Mouse (Mus musculus): Measurements from ENCODE around the gene Atp5g1. TPM values are rescaled to one million over a fixed set of nuclear protein-coding genes. Genes with fewer than 3 reads are reported as not detected.
"Not testable (repeated sequence)": the region's sequence is repeated elsewhere in the genome, so short reads cannot be mapped to it uniquely, and the experiment has no call there.

Atp5g1 gene
- polyA plus RNA-seq, 1 experiment from 2014 or later: 535 TPM

DNA sequence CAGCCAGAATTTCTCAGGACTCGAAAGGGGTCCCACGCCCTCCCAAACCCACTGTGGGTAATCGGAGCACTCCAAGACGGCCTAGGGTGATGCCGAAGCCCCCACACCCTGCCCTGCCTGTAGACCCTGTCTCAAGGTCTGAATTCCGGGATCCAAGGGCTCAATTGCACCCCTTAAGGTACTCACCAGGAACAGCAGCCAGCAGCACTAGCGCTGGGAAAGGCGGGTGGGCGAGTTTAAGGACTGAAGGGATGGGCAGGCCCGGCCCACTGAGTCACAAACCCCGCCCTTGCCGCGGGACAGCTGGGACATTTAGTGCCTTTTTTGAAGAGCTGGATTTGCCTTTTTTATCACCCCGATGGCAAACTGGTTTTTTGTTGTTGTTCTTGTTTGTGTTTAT, 36.3 kb upstream of the Atp5g1 start, which contains the start of gene Calcoco2:
Calcoco2 (minus strand) TSS at position 214 of the 400 bp plus-strand sequence.
- H3K9ac ChIP-seq (ENCODE audit: low read length): no peak within 1 kb of the TSS
- ATAC-seq (ENCODE audit: insufficient number of reproducible peaks, low FRiP score, low TSS enrichment, low read depth): no peak
- 38% methylated on average over 14 of the region's 14 CpGs for WGBS

DNA sequence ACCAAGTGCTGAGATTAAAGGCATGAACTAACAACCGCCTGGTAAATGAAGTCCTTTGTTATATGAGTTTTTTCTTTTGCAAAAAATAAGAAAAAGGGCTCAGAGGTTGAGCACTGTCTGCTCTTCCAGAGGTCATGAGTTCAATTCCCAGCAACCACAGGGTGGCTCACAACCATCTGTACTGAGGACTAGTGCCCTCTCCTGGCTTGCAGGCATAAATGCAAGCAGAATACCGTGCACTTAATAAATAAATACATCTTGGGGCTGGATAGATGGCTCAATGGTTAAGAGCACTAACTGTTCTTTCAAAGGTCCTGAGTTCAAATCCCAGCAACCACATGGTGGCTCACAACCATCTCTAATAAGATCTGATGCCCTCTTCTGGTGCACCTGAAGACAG, 35.5 kb upstream of the Atp5g1 start:
- not testable (repeated sequence) for ATAC-seq (ENCODE audit: insufficient number of reproducible peaks, low FRiP score, low TSS enrichment, low read depth); H3K9me3 ChIP-seq (ENCODE audit: control insufficient read depth, low read length); H3K4me2 ChIP-seq (ENCODE audit: low read depth, severe bottlenecking); H3K27me3 ChIP-seq (ENCODE audit: control insufficient read depth, insufficient read depth, low read length); H3K36me3 ChIP-seq (ENCODE audit: control insufficient read depth, insufficient read depth, low read length); H3K27ac ChIP-seq (replicated peaks; ENCODE audit: low read depth, low read length); H3K4me1 ChIP-seq (ENCODE audit: control insufficient read depth, insufficient read depth, low read length); DNase-seq (ENCODE audit: low spot score); H3K4me3 ChIP-seq (ENCODE audit: low read depth, low read length); H3K9ac ChIP-seq (ENCODE audit: low read length)
- 60% methylated on average over 2 of the region's 2 CpGs for WGBS

More for the DNA sequence above, 36.3 kb upstream of the Atp5g1 start, which contains the start of gene Calcoco2:
- Histone ChIP-seq H3K27ac (replicated peaks; ENCODE audit: low read depth, low read length) (no peak within 1 kb of the TSS), H3K9me3 (ENCODE audit: control insufficient read depth, low read length) (no peaks in the 10 kb centered on the region), H3K36me3 (ENCODE audit: control insufficient read depth, insufficient read depth, low read length) (no peaks in the 10 kb centered on the region), H3K4me1 (ENCODE audit: control insufficient read depth, insufficient read depth, low read length) (no peaks in the 10 kb centered on the region), H3K27me3 (ENCODE audit: control insufficient read depth, insufficient read depth, low read length) (no peaks in the 10 kb centered on the region), H3K4me3 (ENCODE audit: low read depth, low read length) (no peak within 1 kb of the TSS), H3K4me2 (ENCODE audit: low read depth, severe bottlenecking) (no peak within 1 kb of the TSS)
- DNase-seq (ENCODE audit: low spot score): no peak

DNA sequence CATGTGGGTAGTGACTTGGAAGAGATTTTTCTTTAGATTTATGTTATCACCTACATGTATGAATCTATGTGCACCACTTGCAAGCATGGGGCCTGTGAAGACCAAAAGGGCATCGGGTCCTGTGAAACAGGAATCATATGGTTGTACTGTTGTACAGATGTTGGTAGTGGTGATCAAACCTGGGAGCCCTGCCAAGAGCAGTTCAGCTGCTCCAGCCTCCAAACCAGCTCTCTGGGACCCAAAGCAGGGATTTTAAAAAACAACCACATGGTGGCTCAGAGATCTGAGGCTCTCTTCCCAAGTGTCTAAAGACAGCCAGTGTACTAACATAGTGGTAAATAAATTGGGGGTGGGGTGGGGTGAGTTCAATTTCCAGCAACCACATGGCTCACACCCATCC, 32.9 kb upstream of the Atp5g1 start:
- 93% methylated on average over 1 of the region's 1 CpGs for WGBS
- Histone ChIP-seq H3K27ac (replicated peaks; ENCODE audit: low read depth, low read length) (no peak overlapping the region), H3K9me3 (ENCODE audit: control insufficient read depth, low read length) (no peaks in the 10 kb centered on the region), H3K27me3 (ENCODE audit: control insufficient read depth, insufficient read depth, low read length) (no peaks in the 10 kb centered on the region), H3K9ac (ENCODE audit: low read length) (no peak overlapping the region), H3K4me2 (ENCODE audit: low read depth, severe bottlenecking) (no peak overlapping the region), H3K4me1 (ENCODE audit: control insufficient read depth, insufficient read depth, low read length) (no peaks in the 10 kb centered on the region), H3K4me3 (ENCODE audit: low read depth, low read length) (no peak overlapping the region), H3K36me3 (ENCODE audit: control insufficient read depth, insufficient read depth, low read length) (no peaks in the 10 kb centered on the region)
- ATAC-seq (ENCODE audit: insufficient number of reproducible peaks, low FRiP score, low TSS enrichment, low read depth) (no peak), DNase-seq (ENCODE audit: low spot score) (no peak)

DNA sequence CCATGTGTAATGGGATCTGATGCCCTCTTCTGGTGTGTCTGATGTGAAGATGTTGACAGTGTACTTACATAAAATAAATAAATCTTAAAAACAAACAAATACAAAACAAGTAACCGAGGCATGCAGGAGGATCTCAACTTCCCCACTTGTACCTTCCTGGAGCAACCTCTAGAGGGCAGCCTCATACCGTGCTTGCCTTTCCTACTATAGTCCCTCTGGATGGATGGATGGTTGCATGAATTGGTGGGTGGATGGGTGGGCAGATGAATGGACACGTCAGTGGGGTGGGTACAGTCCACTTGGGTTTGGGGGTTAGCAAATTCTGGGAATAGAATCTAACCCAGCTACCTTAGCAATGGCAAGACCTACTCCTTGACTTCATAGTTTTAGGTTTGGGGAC, 17.9 kb upstream of the Atp5g1 start:
- Histone ChIP-seq H3K9ac (ENCODE audit: low read length) (no peak overlapping the region), H3K4me3 (ENCODE audit: low read depth, low read length) (no peak overlapping the region), H3K4me1 (ENCODE audit: control insufficient read depth, insufficient read depth, low read length) (no peaks in the 10 kb centered on the region), H3K9me3 (ENCODE audit: control insufficient read depth, low read length) (no peaks in the 10 kb centered on the region), H3K27ac (replicated peaks; ENCODE audit: low read depth, low read length) (no peak overlapping the region), H3K27me3 (ENCODE audit: control insufficient read depth, insufficient read depth, low read length) (no peaks in the 10 kb centered on the region), H3K36me3 (ENCODE audit: control insufficient read depth, insufficient read depth, low read length) (no peaks in the 10 kb centered on the region), H3K4me2 (ENCODE audit: low read depth, severe bottlenecking) (no peak overlapping the region)
- ATAC-seq (ENCODE audit: insufficient number of reproducible peaks, low FRiP score, low TSS enrichment, low read depth) (no peak), DNase-seq (ENCODE audit: low spot score) (peak; percentile 74)
- 10% methylated on average over 3 of the region's 3 CpGs for WGBS

GRCm38 (mm10) chr11:96092674-96093291, 17.3 kb upstream of the Atp5g1 start:
- no peak for ATAC-seq (ENCODE audit: insufficient number of reproducible peaks, low FRiP score, low TSS enrichment, low read depth)
- no peak overlapping the region for H3K9ac ChIP-seq (ENCODE audit: low read length)
- 42% methylated on average over 7 of the region's 7 CpGs for WGBS
- no peaks in the 10 kb centered on the region for H3K36me3 ChIP-seq (ENCODE audit: control insufficient read depth, insufficient read depth, low read length)
- no peak overlapping the region for H3K4me3 ChIP-seq (ENCODE audit: low read depth, low read length)
- H3K9me3 ChIP-seq (ENCODE audit: control insufficient read depth, low read length): no peaks in the 10 kb centered on the region
- no peaks in the 10 kb centered on the region for H3K27me3 ChIP-seq (ENCODE audit: control insufficient read depth, insufficient read depth, low read length)
- no peaks in the 10 kb centered on the region for H3K4me1 ChIP-seq (ENCODE audit: control insufficient read depth, insufficient read depth, low read length)
- no peak overlapping the region for H3K27ac ChIP-seq (replicated peaks; ENCODE audit: low read depth, low read length)
- DNase-seq (ENCODE audit: low spot score): no peak
- no peak overlapping the region for H3K4me2 ChIP-seq (ENCODE audit: low read depth, severe bottlenecking)

- DNase-seq (ENCODE audit: low spot score): peak; percentile 41
- WGBS: 59% methylated on average over 2 of the region's 2 CpGs
- H3K27ac ChIP-seq (replicated peaks; ENCODE audit: low read depth, low read length): no peak overlapping the region
- no peak overlapping the region for H3K9ac ChIP-seq (ENCODE audit: low read length)
- H3K9me3 ChIP-seq (ENCODE audit: control insufficient read depth, low read length): no peaks in the 10 kb centered on the region
- H3K36me3 ChIP-seq (ENCODE audit: control insufficient read depth, insufficient read depth, low read length): no peaks in the 10 kb centered on the region
- ATAC-seq (ENCODE audit: insufficient number of reproducible peaks, low FRiP score, low TSS enrichment, low read depth): no peak
- no peak overlapping the region for H3K4me3 ChIP-seq (ENCODE audit: low read depth, low read length)
- no peak overlapping the region for H3K4me2 ChIP-seq (ENCODE audit: low read depth, severe bottlenecking)
- no peaks in the 10 kb centered on the region for H3K27me3 ChIP-seq (ENCODE audit: control insufficient read depth, insufficient read depth, low read length)
- H3K4me1 ChIP-seq (ENCODE audit: control insufficient read depth, insufficient read depth, low read length): no peaks in the 10 kb centered on the region
These were observed 15.6 kb upstream of the Atp5g1 start for GRCm38 (mm10) chr11:96091073-96091472.

DNA sequence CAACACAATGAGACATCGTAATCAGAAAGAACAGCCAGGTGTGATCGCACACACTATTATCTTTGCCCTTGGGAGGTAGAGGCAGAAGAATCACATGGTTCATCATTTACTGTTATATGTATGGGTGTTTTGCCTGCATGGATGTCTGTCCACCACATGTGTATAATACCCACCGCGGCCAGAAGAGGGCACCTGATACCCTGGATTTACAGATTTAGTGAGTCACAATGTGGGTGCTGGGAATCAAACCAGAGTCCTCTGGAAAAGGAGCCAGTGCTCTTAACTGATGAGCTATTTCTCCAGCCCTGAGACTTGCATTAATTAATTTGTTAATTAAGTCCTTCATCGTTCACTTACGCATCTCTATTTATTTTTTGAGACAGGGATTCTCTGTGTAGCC, 12.5 kb upstream of the Atp5g1 start:
- Histone ChIP-seq H3K27ac (replicated peaks; ENCODE audit: low read depth, low read length) (no peak overlapping the region), H3K27me3 (ENCODE audit: control insufficient read depth, insufficient read depth, low read length) (no peaks in the 10 kb centered on the region), H3K9me3 (ENCODE audit: control insufficient read depth, low read length) (no peaks in the 10 kb centered on the region), H3K4me2 (ENCODE audit: low read depth, severe bottlenecking) (no peak overlapping the region), H3K4me3 (ENCODE audit: low read depth, low read length) (no peak overlapping the region), H3K36me3 (ENCODE audit: control insufficient read depth, insufficient read depth, low read length) (no peaks in the 10 kb centered on the region), H3K4me1 (ENCODE audit: control insufficient read depth, insufficient read depth, low read length) (no peaks in the 10 kb centered on the region), H3K9ac (ENCODE audit: low read length) (no peak overlapping the region)
- no peak for DNase-seq (ENCODE audit: low spot score)
- ATAC-seq (ENCODE audit: insufficient number of reproducible peaks, low FRiP score, low TSS enrichment, low read depth): no peak
- WGBS: 88% methylated on average over 6 of the region's 6 CpGs

DNA sequence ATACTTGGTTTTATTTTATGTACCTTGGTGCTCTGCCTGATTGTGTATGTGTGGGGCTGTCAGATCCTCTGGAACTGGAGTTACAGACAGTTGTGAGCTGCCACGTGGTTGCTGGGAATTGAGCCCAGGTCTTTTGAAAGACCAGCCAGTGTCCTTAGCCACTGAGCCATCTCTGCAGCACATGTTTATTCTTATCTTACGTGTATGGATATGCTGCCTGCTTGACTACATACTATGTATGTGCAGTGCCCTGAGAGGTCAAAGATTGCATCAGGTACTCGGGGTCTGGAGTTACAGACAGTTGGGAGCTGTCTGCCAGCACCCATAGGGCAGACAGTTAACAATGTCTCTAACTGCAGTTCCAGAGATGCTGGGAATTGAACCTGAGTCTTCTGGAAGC, 7.2 kb upstream of the Atp5g1 start:
- ATAC-seq (ENCODE audit: insufficient number of reproducible peaks, low FRiP score, low TSS enrichment, low read depth) (no peak), DNase-seq (ENCODE audit: low spot score) (no peak)
- H3K4me2 ChIP-seq (ENCODE audit: low read depth, severe bottlenecking): no peak overlapping the region
- H3K9me3 ChIP-seq (ENCODE audit: control insufficient read depth, low read length): no peaks in the 10 kb centered on the region
- H3K27me3 ChIP-seq (ENCODE audit: control insufficient read depth, insufficient read depth, low read length): no peaks in the 10 kb centered on the region
- H3K27ac ChIP-seq (replicated peaks; ENCODE audit: low read depth, low read length): no peak overlapping the region
- no peaks in the 10 kb centered on the region for H3K36me3 ChIP-seq (ENCODE audit: control insufficient read depth, insufficient read depth, low read length)
- H3K9ac ChIP-seq (ENCODE audit: low read length): no peak overlapping the region
- no peak overlapping the region for H3K4me3 ChIP-seq (ENCODE audit: low read depth, low read length)
- 84% methylated on average over 3 of the region's 3 CpGs for WGBS
- no peaks in the 10 kb centered on the region for H3K4me1 ChIP-seq (ENCODE audit: control insufficient read depth, insufficient read depth, low read length)

DNA sequence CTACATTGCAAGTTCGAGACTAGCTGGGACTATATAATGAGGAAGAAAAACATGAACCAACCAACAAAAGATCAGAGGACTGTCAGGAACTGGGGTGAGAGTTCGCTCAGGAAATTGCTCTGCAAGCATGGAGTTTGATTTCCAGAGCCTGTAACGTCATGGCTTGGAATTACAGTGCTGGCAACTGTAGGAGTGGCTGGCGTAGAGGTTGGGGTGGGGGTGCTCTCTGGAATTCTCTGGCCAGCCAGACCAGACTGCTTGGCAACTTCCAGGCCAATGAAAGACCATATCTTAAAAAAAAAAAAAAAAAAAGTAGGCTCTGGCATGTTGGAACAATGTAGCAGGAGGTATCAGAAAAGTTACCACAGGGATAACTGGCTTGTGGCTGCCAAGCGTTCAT, 5.3 kb upstream of the Atp5g1 start:
- H3K4me2 ChIP-seq (ENCODE audit: low read depth, severe bottlenecking): no peak overlapping the region
- H3K9ac ChIP-seq (ENCODE audit: low read length): no peak overlapping the region
- no peak overlapping the region for H3K27ac ChIP-seq (replicated peaks; ENCODE audit: low read depth, low read length)
- H3K4me3 ChIP-seq (ENCODE audit: low read depth, low read length): no peak overlapping the region
- ATAC-seq (ENCODE audit: insufficient number of reproducible peaks, low FRiP score, low TSS enrichment, low read depth) (no peak), DNase-seq (ENCODE audit: low spot score) (no peak)
- H3K4me1 ChIP-seq (ENCODE audit: control insufficient read depth, insufficient read depth, low read length): no peaks in the 10 kb centered on the region
- H3K36me3 ChIP-seq (ENCODE audit: control insufficient read depth, insufficient read depth, low read length): no peaks in the 10 kb centered on the region
- H3K27me3 ChIP-seq (ENCODE audit: control insufficient read depth, insufficient read depth, low read length): no peaks in the 10 kb centered on the region
- H3K9me3 ChIP-seq (ENCODE audit: control insufficient read depth, low read length): no peaks in the 10 kb centered on the region
- WGBS: 78% methylated on average over 5 of the region's 5 CpGs
